Mouse (Mus musculus): ENCODE results near the gene Tatdn2. TPM values are rescaled to one million over a fixed set of nuclear protein-coding genes. Genes with fewer than 3 reads are reported as not detected.

Gene Tatdn2
- total and polyA plus RNA-seq, 3 experiments: 17.3 to 71.9 (median 66.7) TPM

DNA sequence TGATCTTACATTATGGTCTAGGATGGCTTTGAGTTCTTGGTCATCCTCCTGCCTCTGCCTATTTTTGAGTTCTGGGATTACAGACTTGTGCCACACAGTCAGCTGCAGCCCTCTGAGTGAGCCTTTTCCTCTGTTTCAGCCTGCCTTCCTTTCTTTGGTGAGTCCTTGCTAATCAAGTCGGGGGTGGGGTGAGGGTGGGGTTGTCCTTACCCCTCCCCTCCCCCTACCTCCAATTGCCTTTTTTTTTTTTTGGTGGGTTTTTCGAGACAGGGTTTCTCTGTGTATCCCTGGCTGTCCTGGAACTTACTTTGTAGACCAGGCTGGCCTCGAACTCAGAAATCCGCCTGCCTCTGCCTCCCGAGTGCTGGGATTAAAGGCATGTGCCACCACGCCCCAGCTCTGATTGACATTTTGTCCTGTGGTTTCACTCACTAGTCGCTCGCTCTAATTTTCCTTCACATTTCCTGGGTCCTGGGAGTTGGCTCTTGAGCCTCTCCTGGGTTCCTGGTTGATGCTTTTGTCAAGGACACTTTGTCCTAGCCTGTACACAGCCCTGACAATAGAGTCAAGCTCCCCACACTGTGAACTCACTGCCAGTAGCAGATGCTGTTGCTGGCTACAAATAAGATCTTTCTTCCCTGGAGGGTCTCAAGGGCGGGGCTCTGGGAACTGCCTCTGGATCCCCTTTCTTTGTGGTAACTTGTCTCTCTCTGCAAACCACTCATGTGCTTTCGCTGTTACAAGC is 13.6 kb upstream of the Tatdn2 start:
- no peak for TF ChIP-seq CTCF (IDR thresholded peaks at IDR 0.05)
- TF ChIP-seq POLR2A (IDR thresholded peaks at IDR 0.05; ENCODE audit: insufficient read depth, low read depth, low read length): no peak
- no peak for TF ChIP-seq EP300 (IDR thresholded peaks at IDR 0.05; ENCODE audit: insufficient read depth, low read depth, low read length)
- Histone ChIP-seq H3K79me2 (replicated peaks; ENCODE audit: control insufficient read depth, insufficient read depth, low read length) (no peaks in the 10 kb centered on the region), H3K36me3 (ENCODE audit: control insufficient read depth, insufficient read depth, low read length) (no peaks in the 10 kb centered on the region), H3K9ac (ENCODE audit: low read depth, low read length) (no peak overlapping the region), H3K27ac (no peak overlapping the region), H3K27me3 (ENCODE audit: control insufficient read depth, insufficient read depth, low read length) (no peaks in the 10 kb centered on the region), H3K4me1 (ENCODE audit: control insufficient read depth, insufficient read depth, low read length) (peaks cover 5% of the 10 kb centered on the region), H3K4me3 (no peak overlapping the region)
- 92% methylated on average over 10 of the region's 10 CpGs for WGBS
- no peak for DNase-seq
- intact Hi-C loops (cut with DNase I): no loop called here

DNA sequence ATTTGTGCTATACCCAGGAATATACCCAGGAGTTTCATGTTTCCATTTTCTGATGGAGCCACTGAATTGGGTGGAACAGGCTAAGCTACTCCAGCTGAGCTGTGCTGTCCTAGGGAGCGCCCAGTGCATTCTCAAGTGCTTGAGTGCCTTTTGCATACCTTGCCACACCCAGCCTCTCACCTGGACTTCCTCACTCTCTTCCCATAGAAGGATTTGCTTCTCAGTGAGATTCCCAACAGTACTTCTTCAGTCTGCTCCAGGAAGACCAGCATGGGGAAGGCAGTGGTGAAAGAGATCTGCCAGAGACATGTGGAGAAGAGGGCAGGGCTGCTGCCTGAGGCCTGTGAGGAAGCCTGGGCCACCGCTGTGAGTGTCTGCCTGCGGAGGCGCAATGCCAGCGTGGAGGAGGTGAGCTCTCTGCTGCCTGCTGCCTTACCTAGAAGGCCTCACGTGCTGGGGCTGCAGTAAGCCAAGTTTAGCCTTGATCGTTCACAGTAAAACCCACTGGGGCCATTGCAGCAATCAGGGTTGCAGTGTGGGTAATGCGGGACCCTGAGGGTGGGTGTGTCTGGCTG is 10.2 kb upstream of the Tatdn2 start:
- no peak for TF ChIP-seq POLR2A (IDR thresholded peaks at IDR 0.05; ENCODE audit: insufficient read depth, low read depth, low read length)
- no peak for TF ChIP-seq EP300 (IDR thresholded peaks at IDR 0.05; ENCODE audit: insufficient read depth, low read depth, low read length)
- no peak for TF ChIP-seq CTCF (IDR thresholded peaks at IDR 0.05)
- DNase-seq: no peak
- intact Hi-C loops (cut with DNase I): no loop called here
- H3K79me2 ChIP-seq (replicated peaks; ENCODE audit: control insufficient read depth, insufficient read depth, low read length): no peaks in the 10 kb centered on the region
- H3K4me3 ChIP-seq: no peak overlapping the region
- H3K27me3 ChIP-seq (ENCODE audit: control insufficient read depth, insufficient read depth, low read length): no peaks in the 10 kb centered on the region
- no peaks in the 10 kb centered on the region for H3K36me3 ChIP-seq (ENCODE audit: control insufficient read depth, insufficient read depth, low read length)
- H3K9ac ChIP-seq (ENCODE audit: low read depth, low read length): no peak overlapping the region
- H3K27ac ChIP-seq: no peak overlapping the region
- peaks cover 9% of the 10 kb centered on the region for H3K4me1 ChIP-seq (ENCODE audit: control insufficient read depth, insufficient read depth, low read length)
- WGBS: 76% methylated on average over 8 of the region's 8 CpGs

DNA sequence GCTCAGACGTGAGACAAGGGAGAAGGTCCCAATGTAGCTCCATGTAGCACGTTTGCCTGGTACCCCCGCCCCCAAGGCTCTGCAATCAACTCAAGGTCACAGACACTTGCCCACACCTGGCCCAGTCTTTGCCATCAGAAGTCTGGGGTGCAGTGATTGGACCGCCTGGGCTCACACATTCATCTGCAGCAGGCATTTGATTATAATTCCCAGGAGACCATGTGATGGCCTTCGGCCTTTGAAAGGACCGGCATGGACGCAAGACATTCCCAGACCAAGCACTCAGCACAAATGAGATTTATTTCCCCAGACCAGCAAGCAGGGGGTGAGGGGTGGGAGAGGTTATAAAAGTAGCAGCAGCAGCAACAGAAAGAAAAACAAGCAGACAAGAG is 6.8 kb upstream of the Tatdn2 start:
- peaks cover 9% of the 10 kb centered on the region for H3K4me1 ChIP-seq (ENCODE audit: control insufficient read depth, insufficient read depth, low read length)
- TF ChIP-seq CTCF (IDR thresholded peaks at IDR 0.05) (no peak), EP300 (IDR thresholded peaks at IDR 0.05; ENCODE audit: insufficient read depth, low read depth, low read length) (no peak), POLR2A (IDR thresholded peaks at IDR 0.05; ENCODE audit: insufficient read depth, low read depth, low read length) (no peak)
- H3K79me2 ChIP-seq (replicated peaks; ENCODE audit: control insufficient read depth, insufficient read depth, low read length): no peaks in the 10 kb centered on the region
- H3K27ac ChIP-seq: peak overlapping the region; percentile 43
- DNase-seq: no peak
- H3K27me3 ChIP-seq (ENCODE audit: control insufficient read depth, insufficient read depth, low read length): no peaks in the 10 kb centered on the region
- no peak overlapping the region for H3K9ac ChIP-seq (ENCODE audit: low read depth, low read length)
- intact Hi-C loops (cut with DNase I): no loop called here
- WGBS: 48% methylated on average over 7 of the region's 7 CpGs
- no peaks in the 10 kb centered on the region; the same call in 1 of the 2 replicates for H3K36me3 ChIP-seq (ENCODE audit: control insufficient read depth, insufficient read depth, low read length)
- H3K4me3 ChIP-seq: no peak overlapping the region

DNA sequence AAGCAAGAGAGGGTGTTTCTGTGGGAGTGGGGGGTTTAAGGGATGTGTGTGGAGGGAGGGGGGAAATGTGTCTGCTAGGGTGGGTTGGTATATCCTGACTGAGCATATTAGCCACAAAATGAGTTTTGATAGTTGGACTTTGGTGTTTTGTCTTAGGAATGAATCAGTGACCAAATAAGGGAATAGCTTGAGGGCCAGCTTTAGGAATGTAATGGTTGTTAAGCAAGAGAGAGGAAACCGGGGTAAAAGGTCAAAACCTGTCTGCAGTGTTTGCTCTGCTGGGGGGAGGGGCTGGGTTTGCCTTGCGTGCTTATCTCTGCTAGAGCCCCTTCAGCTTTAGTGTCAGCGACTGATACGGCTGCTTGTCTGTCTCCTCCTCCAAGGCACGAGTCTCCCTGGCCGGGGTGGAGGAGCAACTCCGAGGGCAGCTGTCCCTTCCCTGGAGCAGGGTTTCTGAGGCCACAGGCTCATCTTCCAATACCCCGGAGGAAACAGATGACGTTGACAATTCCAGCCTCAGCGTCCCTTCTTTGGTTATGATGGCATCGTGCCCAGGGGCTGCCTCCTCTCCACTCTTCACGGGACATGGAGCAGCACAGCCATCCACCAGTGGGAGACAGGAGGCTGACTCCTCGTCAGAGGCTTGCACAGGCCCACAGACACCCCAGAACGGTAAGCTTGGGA is 6.3 kb upstream of the Tatdn2 start:
- intact Hi-C loops (cut with DNase I): no loop called here
- no peak overlapping the region for H3K4me3 ChIP-seq
- no peaks in the 10 kb centered on the region for H3K27me3 ChIP-seq (ENCODE audit: control insufficient read depth, insufficient read depth, low read length)
- no peak overlapping the region for H3K9ac ChIP-seq (ENCODE audit: low read depth, low read length)
- H3K4me1 ChIP-seq (ENCODE audit: control insufficient read depth, insufficient read depth, low read length): peaks cover 9% of the 10 kb centered on the region
- no peak for TF ChIP-seq CTCF (IDR thresholded peaks at IDR 0.05)
- TF ChIP-seq POLR2A (IDR thresholded peaks at IDR 0.05; ENCODE audit: insufficient read depth, low read depth, low read length): no peak
- no peak for TF ChIP-seq EP300 (IDR thresholded peaks at IDR 0.05; ENCODE audit: insufficient read depth, low read depth, low read length)
- H3K36me3 ChIP-seq (ENCODE audit: control insufficient read depth, insufficient read depth, low read length): no peaks in the 10 kb centered on the region; the same call in 1 of the 2 replicates
- no peaks in the 10 kb centered on the region for H3K79me2 ChIP-seq (replicated peaks; ENCODE audit: control insufficient read depth, insufficient read depth, low read length)
- WGBS: 6% methylated on average over 14 of the region's 14 CpGs
- peak; percentile 43 to 51 for DNase-seq
- H3K27ac ChIP-seq: peak overlapping the region; percentile 43

DNA sequence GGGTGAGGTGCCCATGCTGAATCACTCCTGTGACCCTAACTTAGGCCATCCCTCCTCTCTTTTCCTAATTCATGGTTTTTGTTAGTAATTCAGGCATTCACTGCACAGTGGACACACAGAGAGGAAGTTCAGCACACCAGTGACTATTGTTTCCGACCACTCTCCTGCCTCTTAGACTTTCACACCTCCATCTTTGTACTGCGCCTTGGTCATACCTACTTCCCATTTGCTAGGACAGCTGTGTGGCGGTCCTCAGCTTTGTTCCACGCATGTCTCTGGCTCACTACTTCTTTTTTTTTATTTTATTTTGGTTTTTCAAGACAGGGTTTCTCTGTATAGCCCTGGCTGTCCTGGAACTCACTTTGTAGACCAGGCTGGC is 5.8 kb upstream of the Tatdn2 start:
- no peaks in the 10 kb centered on the region for H3K27me3 ChIP-seq (ENCODE audit: control insufficient read depth, insufficient read depth, low read length)
- H3K79me2 ChIP-seq (replicated peaks; ENCODE audit: control insufficient read depth, insufficient read depth, low read length): no peaks in the 10 kb centered on the region
- DNase-seq: no peak
- 80% methylated on average over 4 of the region's 4 CpGs for WGBS
- H3K4me1 ChIP-seq (ENCODE audit: control insufficient read depth, insufficient read depth, low read length): peaks cover 12% of the 10 kb centered on the region
- no peak overlapping the region for H3K4me3 ChIP-seq
- H3K9ac ChIP-seq (ENCODE audit: low read depth, low read length): no peak overlapping the region
- intact Hi-C loops (cut with DNase I): no loop called here
- TF ChIP-seq EP300 (IDR thresholded peaks at IDR 0.05; ENCODE audit: insufficient read depth, low read depth, low read length) (no peak), CTCF (IDR thresholded peaks at IDR 0.05) (no peak), POLR2A (IDR thresholded peaks at IDR 0.05; ENCODE audit: insufficient read depth, low read depth, low read length) (no peak)
- peak overlapping the region; percentile 43 for H3K27ac ChIP-seq
- H3K36me3 ChIP-seq (ENCODE audit: control insufficient read depth, insufficient read depth, low read length): peaks cover 3% of the 10 kb centered on the region
